Mouse (Mus musculus) ES-Bruce4 (cell line): ENCODE measurements at regions not wholly inside any gene's neighbourhood (a gene's known extent, or its start where the extent isn't known, plus 50 kb on each side); places are given as distances from the start of the nearest gene placed in this dataset.
"Not testable (repeated sequence)": the region's sequence is repeated elsewhere in the genome, so short reads cannot be mapped to it uniquely, and the experiment has no call there.

ENCODE experiments used
- H3K27ac ChIP-seq: 2 replicates; pipeline ENCODE4 v1.5.1; 2012; ENCODE audit warnings: low read length, inconsistent platforms; ENCODE audit not compliant: insufficient read depth
- H3K27me3 ChIP-seq: 2 replicates; pipeline ENCODE4 v1.6.1; 2012; ENCODE audit warnings: mild to moderate bottlenecking, low read length, inconsistent platforms; ENCODE audit not compliant: control insufficient read depth, poor library complexity, insufficient read depth, severe bottlenecking
- H3K36me3 ChIP-seq: 2 replicates; pipeline ENCODE4 v1.6.1; 2012; ENCODE audit warnings: inconsistent platforms, mild to moderate bottlenecking, low read length, moderate library complexity; ENCODE audit not compliant: control insufficient read depth, poor library complexity, insufficient read depth, severe bottlenecking
- H3K4me1 ChIP-seq: one replicate; pipeline ENCODE4 v1.8.1; 2011; ENCODE audit warnings: low read length; ENCODE audit not compliant: control insufficient read depth, insufficient read depth
- H3K4me3 ChIP-seq: 2 replicates; pipeline ENCODE4 v1.5.1; 2011; ENCODE audit warnings: low read depth, mild to moderate bottlenecking, low read length
- H3K9ac ChIP-seq: 2 replicates; pipeline ENCODE4 v1.6.1; 2012; ENCODE audit warnings: low read depth, mild to moderate bottlenecking, inconsistent platforms; ENCODE audit not compliant: poor library complexity, severe bottlenecking
- H3K9me3 ChIP-seq: replicated peaks from 2 replicates; pipeline ENCODE4 v1.6.1; 2012; ENCODE audit warnings: mild to moderate bottlenecking, low read length, inconsistent platforms; ENCODE audit not compliant: control insufficient read depth, poor library complexity, insufficient read depth, severe bottlenecking
- EP300 ChIP-seq: IDR thresholded peaks from 2 replicates; pipeline ENCODE4 v1.6.1; 2011; ENCODE audit warnings: low read depth, low read length; ENCODE audit not compliant: insufficient read depth

GRCm38 (mm10) chr5:18797606-18798005, 429.2 kb upstream of the Magi2 start:
- not testable (repeated sequence) for H3K9me3 ChIP-seq, H3K36me3 ChIP-seq, H3K4me1 ChIP-seq, H3K9ac ChIP-seq, H3K27ac ChIP-seq, H3K27me3 ChIP-seq, H3K4me3 ChIP-seq

GRCm38 (mm10) chr5:18799511-18799910, 427.3 kb upstream of the Magi2 start:
- H3K9me3 ChIP-seq, H3K27me3 ChIP-seq, H3K4me1 ChIP-seq, H3K36me3 ChIP-seq: not testable (repeated sequence)
- Histone ChIP-seq H3K9ac (peak overlapping the region; percentile 44), H3K27ac (peak overlapping the region; percentile 50), H3K4me3 (peak overlapping the region; percentile 51)
- TF ChIP-seq EP300, result peak; percentile 49; the same call in 1 of the 2 replicates
